27 mouse cellular contexts compared by ENCODE assay signal in genomic region chr7:97911646-97912045, GRCm38 (mm10). TPM values are rescaled to one million over a fixed set of nuclear protein-coding genes. Genes with fewer than 3 reads are reported as not detected.
DNase-seq lines count a peak whose midpoint lies in the region; ATAC-seq and TF ChIP-seq lines count a peak whose summit lies in the region.
"Had no signal": no experiment of that assay in that cellular context is flagged by ENCODE, and none has a peak within 500 bp of the region (broad histone marks: within the 10 kb centered on the region; RNA-seq: fewer than 3 reads in every experiment).

No protein-coding gene starts in this region.

- H3K27ac ChIP-seq in gastrocnemius, adult 2 months, result peak overlapping the region; percentile 75
- H3K27ac ChIP-seq: forebrain, embryonic 12.5 days; hindbrain, embryonic 10.5 days; intestine, embryonic 15.5 days; macrophage had no signal

- TF ChIP-seq CTCF in gastrocnemius, adult 2 months (IDR thresholded peaks at IDR 0.05), result no peak

- DNase-seq in gastrocnemius, adult 2 months, result peak; percentile 32
- DNase-seq in gastrocnemius, postnatal 25 days, result no peak
- peak; percentile 5 for DNase-seq in layer of hippocampus, adult 9-11 months
- DNase-seq in layer of hippocampus, postnatal 36 days, result no peak
- peak; percentile 19 for DNase-seq in right cerebral cortex, adult 18-20 months
- no peak for DNase-seq in right cerebral cortex, postnatal 10 days (ENCODE audit: low spot score in 2 of 2)
- DNase-seq: adrenal gland, postnatal 36 days; B cell, adult 2 months; cerebellum, adult 11-12 months; gastrocnemius, postnatal 36 days; kidney, adult 8-10 months; kidney, postnatal 10 days; liver, postnatal 0 days; right cerebral cortex, postnatal 14 days; thymus, postnatal 14 days had no signal

- no peak for ATAC-seq in erythroid progenitor cell, adult 5-6 weeks (replicated peaks; ENCODE audit: low FRiP score, poor library complexity, severe bottlenecking)
- ATAC-seq: hindbrain, embryonic 16.5 days; intestine, embryonic 15.5 days; liver, postnatal 0 days; lung, postnatal 0 days; midbrain, embryonic 16.5 days; Patski had no signal

- intact Hi-C loops in gastrocnemius, adult 2 months (cut with DNase I), result loop anchor here (5.0 kb wide), 2 partner anchors 44 to 59 kb away; no protein-coding TSS in a partner anchor

- peak overlapping the region; percentile 26; the same call in 1 of the 2 replicates for H3K4me3 ChIP-seq in gastrocnemius, adult 2 months
- H3K4me3 ChIP-seq: forebrain, embryonic 12.5 days; hindbrain, embryonic 10.5 days; intestine, embryonic 15.5 days had no signal

RNA-seq across cellular contexts. Expression of gene Gdpd4, which starts 8.1 kb away (rescaled TPM):
- total RNA-seq in gastrocnemius, adult 2 months (2021), result under 1 TPM in 1 of 2 experiments, not detected in 1; 0.08 TPM
- not detected for total RNA-seq in gastrocnemius, postnatal 25 days (2021)
- not detected for total RNA-seq in layer of hippocampus, postnatal 36 days (2021)
- not detected in 2 replicates for total RNA-seq in erythroid progenitor cell, adult 5-6 weeks (2015; ENCODE audit: low replicate concordance)
- total RNA-seq in erythroid progenitor cell, adult 5-6 weeks (2017; ENCODE audit: low replicate concordance), result not detected in 2 replicates
- total RNA-seq: adrenal gland, adult 18-20 months; adrenal gland, postnatal 36 days; CH12.LX; layer of hippocampus, postnatal 14 days had no signal

Comparison
In these comparisons a context has a peak if more than half of its experiments do, and no peak if none do; other contexts are left out.
1. DNase-seq: peak in gastrocnemius, adult 2 months (single experiment), layer of hippocampus, adult 9-11 months (single experiment) and right cerebral cortex, adult 18-20 months (single experiment); none in gastrocnemius, postnatal 25 days (single experiment), layer of hippocampus, postnatal 36 days (0 of 2) and right cerebral cortex, postnatal 10 days (0 of 2).